Mouse (Mus musculus) thymus, postnatal 36 days (tissue): ENCODE measurements around the gene Nrip3.

Source experiments
- DNase-seq, 2 experiments: peaks; one replicate each; pipeline ENCODE4 v3.0.0; 2022; ENCODE audit warnings: mixed read lengths in 2 of 2

The Nrip3 gene

DNA sequence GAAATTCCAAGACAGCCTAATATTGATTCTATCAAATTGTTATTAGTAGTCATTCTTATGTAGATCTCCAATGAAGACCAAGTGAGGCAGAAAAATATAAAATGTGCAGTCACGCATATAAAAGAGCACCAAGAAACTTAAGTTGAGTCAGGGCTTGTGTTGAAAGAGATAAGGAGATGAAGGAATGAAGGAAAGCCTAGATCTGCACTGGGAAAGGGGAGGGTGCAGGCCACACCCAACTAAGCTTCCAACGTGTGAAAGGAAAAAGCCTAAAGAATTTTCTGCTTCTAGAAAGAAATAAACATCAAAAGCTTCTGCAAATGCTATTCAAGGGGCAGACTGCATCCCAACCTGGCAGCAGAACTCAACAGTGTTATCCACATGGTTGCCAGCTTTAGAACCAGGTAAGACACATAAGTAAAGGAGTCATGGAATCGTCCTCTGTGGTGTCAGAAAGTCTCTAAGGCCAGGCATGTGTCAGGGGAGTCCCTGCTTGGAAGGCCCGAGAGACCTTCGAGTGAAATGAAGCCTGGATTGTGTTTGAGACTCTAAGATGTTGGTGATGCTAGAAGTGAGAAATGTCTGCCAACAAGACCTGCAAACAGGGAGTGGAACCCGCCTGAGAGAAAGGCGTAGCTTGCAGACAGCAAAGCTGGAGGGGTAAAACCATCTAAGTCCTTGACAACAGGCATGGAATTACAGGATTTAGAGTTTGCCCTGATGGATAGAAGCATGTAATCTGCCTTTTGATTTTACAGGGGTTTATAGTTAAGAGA lies 14.1 kb downstream of the Nrip3 start:
- DNase-seq = no peak

DNA sequence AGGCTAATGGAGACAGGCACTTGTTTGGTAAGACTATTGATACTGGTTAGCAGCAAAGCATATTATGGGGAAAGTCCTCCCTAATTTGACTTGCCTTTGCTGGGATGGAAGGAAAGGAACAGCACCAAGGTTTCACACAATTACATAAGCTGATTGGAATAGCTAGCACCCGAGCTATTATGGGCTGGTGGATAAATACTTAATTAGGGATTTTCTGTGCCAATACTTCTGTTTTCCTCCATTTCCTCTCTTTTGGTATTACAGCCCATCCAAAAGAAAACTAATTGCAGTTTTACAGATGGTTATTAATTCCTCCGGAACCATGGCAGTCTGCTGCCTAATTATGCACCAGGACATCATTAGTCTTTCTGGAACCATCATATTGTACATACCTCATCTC lies 17.8 kb downstream of the Nrip3 start:
- DNase-seq = no peak

DNA sequence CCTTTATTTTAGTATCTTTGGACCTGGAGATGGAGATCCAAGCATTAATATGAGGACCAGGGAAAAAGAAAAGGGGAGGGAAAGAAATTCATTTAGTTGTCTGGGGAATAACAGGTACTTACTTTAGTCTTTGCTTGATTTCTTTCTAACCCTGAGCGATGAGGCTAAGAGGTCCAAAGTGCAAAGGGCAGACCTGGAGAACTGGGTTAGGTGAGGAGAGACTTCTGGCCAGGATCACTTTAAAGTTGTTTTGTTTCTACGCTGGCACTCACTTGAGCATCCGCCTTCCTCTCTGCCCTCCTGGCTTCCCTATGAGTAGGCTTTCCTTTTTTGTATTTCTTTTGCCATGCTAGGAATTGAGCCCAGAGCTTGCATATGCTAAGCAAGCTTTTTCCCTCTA lies 25.5 kb downstream of the Nrip3 start:
- no peak for DNase-seq

DNA sequence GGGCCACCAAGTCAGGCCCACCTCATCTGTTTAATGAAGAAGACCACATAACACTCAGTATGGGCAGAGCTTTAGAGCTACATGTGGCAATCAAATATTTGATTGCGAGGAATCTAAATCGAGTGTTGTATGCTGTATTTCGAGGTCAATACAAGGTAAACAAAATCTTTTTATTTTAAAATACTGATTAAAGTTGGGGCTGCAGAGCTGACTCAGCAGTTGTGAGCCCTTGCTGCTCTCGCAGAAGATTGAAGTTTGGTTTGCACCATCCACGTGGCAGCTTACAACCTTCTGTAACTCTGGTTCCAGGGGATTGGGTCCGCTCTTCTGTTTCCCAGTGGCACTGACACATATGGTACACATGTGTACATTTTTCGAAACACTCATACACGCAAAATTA lies 27.8 kb downstream of the Nrip3 start:
- DNase-seq = no peak

DNA sequence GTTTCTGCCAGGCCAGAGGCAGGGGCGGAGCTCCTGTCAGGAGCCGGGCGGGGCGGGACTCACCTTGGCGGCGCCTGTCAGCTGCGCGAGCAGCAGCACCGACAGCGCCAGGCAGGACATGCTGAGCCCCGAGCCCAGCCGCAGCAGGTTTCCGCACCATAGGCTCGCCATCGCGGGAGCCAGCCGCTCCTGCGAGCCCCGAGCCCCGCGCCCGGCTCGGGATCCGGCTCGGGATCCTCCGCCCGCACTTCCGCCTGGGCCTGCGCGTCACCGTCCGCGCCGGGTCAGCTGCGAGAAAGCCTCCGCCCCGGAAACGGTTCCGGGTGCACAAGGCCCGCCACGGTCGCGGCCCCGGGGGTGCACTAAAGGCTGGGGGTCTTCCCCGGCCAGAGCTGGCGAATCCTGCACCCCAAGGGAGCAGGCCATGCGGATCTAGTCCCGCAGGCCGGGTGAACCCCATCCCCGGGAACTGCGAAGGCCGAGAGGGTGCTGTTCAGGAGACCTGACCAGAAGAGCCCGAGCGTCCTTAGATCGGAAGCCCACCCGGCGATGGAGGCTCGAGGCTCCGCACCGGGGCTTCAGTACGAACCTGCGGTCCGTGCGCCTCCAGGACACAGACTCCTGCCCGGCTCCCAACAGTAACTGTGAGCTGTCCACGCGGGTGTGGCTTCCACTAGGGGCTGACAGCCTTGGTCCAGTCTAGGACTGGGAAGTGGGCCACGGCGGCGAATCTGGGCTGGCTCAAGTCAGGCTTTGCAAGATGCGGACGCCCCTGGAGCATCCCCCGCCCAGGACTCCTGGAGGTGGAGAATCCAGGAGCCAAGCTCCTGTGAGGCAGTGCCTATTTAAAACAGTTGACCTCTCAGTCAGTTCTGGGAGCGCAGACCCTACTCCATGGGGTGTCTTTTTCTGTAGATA lies 29.6 kb downstream of the Nrip3 start, which contains the start of gene Tmem9b:
Gene Tmem9b (minus strand): TSS at position 868 of the 918 bp plus-strand sequence.
- DNase-seq = peak; percentile 81 to 85

DNA sequence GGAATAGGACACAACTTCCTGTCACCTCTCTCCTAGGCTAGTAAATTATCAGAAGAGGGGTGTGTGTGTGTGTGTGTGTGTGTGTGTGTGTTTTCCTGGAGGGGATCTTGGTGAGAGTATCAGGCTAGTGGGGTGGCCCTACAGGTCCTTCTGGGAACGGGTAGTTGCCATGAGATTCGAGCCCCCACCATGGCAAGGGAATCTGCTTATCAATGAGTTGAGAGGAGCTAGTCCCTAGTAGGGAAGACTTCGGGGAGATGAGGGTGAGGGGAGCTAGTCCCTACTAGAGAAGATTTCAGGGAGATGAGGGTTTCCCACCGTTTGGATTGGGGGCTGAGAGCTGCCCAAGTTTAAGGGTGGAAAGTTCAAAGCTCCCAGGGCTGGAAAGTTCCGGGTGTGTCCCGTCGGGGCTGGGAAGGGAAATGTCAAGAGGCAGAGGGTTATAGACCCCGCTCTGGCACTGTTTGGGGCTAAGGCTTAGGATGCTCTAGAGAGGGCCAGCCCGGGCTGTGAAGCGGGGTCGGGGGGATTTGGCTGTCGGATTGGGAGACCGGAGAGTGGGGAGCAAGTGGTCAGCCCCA lies 30.3 kb downstream of the Nrip3 start:
- DNase-seq = peak in 1 of 2 experiments; percentile 11

DNA sequence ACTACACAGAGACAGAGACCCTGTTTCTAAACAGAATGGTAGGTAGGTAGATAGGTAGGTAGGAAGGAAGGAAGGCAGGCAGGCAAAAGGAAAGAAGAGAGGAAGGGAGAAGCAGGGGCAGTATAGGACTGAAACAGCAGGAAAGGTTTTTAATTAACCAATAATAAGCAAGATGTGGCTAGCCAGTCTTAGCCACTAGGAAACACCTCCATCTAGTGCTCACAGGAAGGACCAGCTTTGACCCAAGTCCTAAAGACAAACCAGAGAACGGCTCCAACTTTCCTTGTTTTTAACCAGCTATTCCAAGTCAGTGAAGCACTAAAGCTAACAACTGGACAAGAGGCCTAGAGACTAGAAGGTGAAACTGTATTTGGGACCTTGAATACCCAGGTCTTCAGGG lies 34.1 kb downstream of the Nrip3 start:
- no peak for DNase-seq

DNA sequence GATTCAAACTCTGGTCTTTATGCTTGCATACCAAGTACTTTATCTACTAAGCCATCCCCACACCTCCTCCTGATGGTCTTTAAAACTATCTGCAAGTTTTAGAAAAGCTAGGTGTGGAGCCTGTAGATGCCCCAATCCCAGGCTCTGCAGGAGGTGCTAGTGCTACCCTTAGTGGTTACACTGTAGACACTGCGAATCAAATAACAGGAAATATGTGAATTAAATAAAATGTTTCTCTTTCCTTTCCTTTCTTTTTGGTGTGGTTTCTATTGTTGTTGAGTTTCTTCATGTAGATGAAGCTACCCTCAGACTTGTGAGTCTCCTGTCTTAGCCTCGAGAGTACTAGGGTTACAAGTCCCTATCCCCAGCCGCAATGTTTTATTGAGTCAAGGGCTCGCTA lies 40.1 kb downstream of the Nrip3 start:
- no peak for DNase-seq

DNA sequence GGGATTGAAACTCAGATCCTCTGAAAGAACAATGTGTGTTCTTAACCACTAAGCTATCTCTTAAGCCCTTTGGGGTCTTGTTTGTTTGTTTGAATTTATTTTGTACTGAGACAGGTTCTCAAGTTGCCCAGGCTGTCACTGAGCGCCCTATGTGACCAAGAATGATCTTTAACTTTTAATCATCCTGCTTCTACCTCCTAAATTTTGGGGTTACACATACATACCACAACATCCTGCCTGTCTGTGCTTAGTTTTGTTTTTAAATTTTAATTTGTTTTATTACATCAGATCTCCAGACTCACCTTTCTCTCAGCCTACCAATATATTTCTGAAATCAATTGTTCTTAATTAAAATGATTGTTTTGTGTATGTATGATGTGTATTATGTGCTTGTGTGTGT lies 40.8 kb downstream of the Nrip3 start:
- DNase-seq = no peak

DNA sequence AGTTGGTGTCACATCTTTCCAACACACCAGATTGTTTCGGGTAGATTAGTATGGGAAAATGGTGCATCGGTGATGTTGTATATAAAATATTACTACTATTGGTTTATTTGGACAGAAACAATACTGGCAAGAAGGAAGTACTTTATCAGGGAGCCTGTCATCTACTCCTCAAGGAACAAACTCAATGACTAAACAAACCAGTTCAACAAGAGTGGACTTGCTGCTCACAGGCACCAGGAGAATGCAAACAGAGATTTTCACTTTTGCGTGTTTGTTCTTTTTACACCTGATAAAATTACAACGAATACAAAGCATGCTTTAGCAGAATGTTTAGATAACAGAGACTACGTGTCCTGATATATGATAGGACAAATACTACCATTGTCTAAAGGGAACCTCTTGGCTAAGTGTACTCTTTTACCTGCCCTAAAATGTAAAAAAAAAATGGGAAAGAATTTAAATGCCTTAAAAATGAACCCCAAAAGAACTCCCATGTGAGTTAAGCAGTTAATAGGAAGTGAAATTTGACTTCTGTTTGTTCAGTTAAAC lies 41.9 kb downstream of the Nrip3 start:
- no peak for DNase-seq

DNA sequence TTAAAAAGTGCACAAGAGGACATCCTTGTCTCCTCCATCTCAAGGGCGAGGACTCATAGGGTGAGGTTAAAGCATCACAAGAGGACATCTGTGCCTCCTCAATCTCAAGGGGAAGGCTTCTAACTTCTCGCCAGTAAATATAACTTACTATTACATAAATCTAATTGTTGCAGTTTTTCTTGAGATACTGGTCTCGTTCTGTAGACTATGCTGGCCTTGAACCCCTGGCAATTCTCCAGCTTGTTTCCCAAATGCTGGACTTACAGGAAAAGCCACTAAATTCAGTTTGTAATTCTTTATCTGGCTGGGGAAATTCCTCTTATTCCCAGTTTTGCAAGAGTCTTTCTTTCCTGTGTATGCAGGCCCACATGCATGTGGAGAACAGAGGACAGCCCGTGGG lies 47.0 kb downstream of the Nrip3 start:
- DNase-seq = no peak

DNA sequence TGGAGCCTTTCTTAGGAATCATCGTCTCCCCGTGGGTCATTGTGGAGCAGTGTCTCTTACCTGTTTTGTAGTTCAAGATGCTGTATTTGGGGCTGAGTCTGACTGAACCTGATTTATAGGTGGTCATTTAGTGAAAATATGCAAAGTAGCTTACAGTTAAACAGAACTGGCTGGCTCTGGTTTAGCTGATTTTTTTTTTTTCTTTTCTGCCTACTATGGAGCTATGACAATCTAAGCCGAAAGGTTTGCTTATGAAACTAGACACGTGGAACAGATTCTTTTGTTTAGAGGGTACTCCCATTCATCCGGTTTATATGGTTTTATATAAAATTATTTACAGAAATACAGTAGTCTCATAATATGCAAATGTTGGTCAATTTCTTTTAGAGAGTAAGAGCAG lies 50.2 kb downstream of the Nrip3 start, which contains the start of gene Ascl3:
Gene Ascl3 (minus strand): TSS at position 101 of the 400 bp plus-strand sequence.
- DNase-seq = no peak

DNA sequence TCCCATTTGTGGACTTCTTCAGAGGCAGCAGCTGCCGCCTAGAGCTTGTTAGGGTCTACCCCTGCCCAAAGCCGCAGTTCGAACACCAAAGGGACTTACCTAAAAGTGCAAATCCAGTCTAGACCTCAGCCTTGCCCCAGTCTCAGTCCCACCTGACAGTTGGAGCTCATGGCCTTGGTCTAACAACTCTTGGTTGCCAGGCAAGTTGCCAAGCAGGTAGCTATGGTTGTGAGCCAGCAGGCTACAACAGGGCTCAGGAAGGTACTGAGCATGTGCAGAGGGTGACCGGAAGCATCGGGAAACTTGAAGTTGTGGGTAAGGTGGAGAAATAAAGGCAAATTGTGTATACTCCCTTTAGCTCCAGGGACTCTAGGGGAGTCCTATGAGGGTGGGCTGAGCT lies 58.1 kb downstream of the Nrip3 start, which contains the start of gene BC051019:
Gene BC051019 (minus strand): TSS at position 154 of the 400 bp plus-strand sequence.
- DNase-seq = no peak

DNA sequence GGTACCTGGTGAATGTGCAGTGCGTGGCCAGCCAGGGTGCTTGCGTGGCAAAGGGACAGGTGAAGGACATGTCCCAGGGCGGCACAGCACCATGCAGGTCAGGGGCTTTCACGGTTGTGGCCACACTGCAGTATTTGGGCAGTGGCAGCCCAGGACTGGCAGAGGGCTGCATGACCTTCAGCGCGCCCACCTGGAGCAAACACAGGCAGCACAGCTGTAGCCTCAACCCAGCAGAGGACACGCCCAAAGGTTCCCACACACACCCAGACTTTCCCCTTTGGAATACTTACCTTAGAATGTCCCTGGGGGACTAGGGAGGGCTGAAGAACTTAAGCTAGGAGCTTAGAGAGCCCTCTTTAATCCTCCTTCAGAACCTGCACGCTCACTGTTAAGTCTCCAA lies 58.7 kb downstream of the Nrip3 start:
- DNase-seq = no peak

DNA sequence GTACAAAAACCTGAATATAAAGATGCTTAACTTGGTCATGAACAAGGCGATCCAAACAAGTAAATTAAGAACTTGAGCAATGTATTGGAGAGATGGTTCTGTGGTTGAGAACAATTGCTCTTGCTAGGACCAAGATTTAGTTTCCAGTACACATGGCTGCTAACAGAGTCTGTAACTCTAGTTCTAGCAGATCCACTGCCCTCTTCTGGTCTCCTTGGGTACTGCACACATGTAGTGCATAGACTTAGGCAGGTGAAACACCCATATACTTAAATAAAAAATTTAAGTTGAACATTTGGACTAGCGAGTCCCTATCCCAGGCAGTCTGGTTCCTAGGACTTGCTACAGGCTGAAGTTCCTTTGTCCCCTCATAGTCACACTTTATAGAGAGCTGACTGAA lies 59.2 kb downstream of the Nrip3 start:
- no peak for DNase-seq

DNA sequence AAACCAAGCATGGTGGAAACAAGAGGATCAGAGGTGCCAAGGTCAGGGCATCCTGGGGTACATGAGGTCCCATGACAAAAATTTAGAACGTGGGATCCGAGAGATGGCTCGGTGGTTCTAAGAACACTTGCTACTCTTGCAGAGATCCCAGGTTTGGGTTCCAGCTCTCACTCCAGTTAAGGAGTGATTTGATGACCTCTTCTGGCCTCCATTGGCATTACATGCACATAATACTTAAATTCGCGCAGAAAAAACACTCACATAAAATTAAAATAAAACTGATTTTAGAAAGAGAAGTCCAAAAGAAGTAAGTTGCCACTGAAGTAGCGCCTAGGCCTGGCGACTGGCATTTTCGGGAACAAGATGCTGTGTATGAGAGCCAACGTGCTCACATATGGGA lies 62.5 kb downstream of the Nrip3 start:
- no peak for DNase-seq

DNA sequence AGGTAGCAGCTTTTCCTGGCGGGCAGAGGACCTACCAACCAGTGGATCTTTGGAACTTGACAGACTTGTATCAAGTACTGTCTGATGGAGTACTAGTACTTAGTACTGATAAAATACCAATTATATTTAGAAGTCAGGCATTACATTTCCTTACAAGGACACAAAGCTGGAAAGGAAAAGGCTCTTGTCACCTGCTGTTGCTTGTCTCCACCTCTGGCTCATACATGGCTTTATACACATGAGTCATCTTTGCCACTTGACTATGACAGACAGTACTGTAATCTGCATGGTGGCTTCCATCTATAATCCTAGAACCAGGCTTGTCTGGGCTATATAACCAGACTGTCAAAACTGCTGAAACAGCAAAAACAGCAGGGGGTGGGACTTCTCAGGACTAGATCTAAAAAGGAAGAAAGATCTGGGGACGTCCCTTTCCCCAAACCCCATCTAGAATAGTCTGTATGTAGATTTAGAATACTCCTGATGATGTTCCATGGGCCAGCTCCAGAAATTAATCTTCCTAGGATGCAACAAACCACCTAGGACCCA lies 68.3 kb downstream of the Nrip3 start:
- DNase-seq = no peak

DNA sequence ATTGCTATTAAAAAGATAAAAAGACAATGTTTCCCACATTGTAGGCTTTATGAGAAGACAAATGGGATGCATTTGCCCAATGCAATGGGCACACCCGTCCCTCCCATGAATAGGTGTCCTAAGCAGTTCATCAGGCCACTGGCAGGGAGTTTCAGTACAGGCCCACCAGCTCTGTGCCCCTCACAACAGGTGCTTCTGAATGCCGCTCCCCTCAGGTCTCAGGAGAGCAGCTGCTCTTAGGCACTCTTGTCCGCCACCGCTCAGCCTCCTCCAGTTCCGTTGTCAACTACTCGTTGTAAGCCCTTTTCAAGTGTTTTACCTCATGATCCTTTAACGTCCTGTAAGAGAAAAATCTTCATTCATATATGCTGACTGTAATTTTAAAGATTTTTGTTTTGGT lies 69.6 kb downstream of the Nrip3 start:
- no peak for DNase-seq

DNA sequence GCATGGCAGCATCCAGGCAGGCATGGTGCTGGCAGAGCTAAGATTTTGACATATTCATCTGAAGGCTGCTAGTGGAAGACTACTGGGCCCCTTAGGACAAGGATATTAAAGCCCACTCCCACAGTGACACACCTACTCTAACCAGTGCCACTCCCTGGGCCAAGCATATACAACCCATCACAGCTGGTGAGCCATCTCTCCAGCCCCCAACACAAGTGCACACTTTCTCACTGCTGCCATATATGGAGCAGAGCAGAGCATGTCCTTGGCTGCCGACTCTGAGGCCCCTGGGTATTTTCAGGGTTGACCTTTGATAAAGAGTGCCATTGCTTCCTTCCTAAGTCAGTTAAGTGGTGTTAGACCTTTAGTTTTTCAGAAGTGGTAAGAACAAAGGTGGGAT lies 71.8 kb downstream of the Nrip3 start:
- no peak for DNase-seq

DNA sequence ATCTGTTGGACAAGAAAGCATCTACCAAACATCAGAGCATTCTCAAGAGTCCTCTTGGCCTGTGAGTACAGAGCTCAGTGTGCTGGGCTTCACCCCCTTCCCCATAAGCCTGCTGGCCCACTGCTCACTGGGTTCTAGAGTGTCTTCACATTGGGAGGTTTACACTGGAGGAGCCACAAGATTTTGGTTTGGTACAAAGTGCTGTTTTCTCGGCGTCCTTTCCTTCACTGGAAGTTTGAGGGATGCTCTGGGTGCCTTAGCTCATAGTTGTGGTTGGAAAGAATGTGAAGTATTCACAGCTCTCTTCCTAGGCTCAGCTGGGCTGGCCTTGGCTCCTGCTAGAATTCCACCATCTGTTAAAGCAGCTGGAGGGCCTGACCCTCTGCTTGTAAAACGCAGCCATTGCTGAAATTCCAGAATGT lies 72.9 kb downstream of the Nrip3 start:
- DNase-seq = no peak
